Mouse (Mus musculus) cortical plate, adult 2 months (tissue): ENCODE measurements around the gene Afdn. TPM values are rescaled to one million over a fixed set of nuclear protein-coding genes. Genes with fewer than 3 reads are reported as not detected.

Experiments used
- H3K27ac ChIP-seq: fragments of 200-500 bp; 2 replicates; pipeline ENCODE4 v1.5.1; 2012; ENCODE audit warnings: low read length, control low read depth, inconsistent platforms; ENCODE audit not compliant: insufficient read depth
- H3K4me1 ChIP-seq: fragments of 200-500 bp; 2 replicates; pipeline ENCODE4 v1.6.1; 2011; ENCODE audit warnings: low read length; ENCODE audit not compliant: control insufficient read depth, insufficient read depth
- H3K4me3 ChIP-seq: fragments of 200-500 bp; 2 replicates; pipeline ENCODE4 v1.5.1; 2011; ENCODE audit warnings: mild to moderate bottlenecking, low read length, control low read depth; ENCODE audit not compliant: insufficient read depth
- CTCF ChIP-seq: fragments of 200-500 bp; IDR thresholded peaks from 2 replicates; pipeline ENCODE4 v1.5.1; 2011; ENCODE audit warnings: mild to moderate bottlenecking, control low read depth, low read length; ENCODE audit not compliant: insufficient read depth; ENCODE audit errors: extremely low read depth
- POLR2A ChIP-seq: fragments of 200-500 bp; IDR thresholded peaks from 2 replicates; pipeline ENCODE4 v1.6.1; 2011; ENCODE audit warnings: mild to moderate bottlenecking, low read length, control low read depth; ENCODE audit not compliant: insufficient read depth; ENCODE audit errors: extremely low read depth
- polyA plus RNA-seq: library from polyadenylated mRNA; depleted of rRNA; stranded (reverse); fragments of >200 nt; gene quantifications from 2 replicates; pipeline ENCODE4 v1.2.3, GENCODE M21; 2012; rRNA removed

The Afdn gene
- 73.9 and 77.3 TPM in 2 replicates for polyA plus RNA-seq

- TF ChIP-seq POLR2A, result peak; percentile 52; the same call in 1 of the 2 replicates
- no peak for TF ChIP-seq CTCF
- peaks cover 3% of the 10 kb centered on the region; the same call in 1 of the 2 replicates for H3K4me1 ChIP-seq
- peak within 1 kb of the TSS; percentile 99 for H3K4me3 ChIP-seq
- peak within 1 kb of the TSS; percentile 98 for H3K27ac ChIP-seq
These were observed at the start of gene Afdn for GRCm38 (mm10) chr17:13759853-13760627. Gene Afdn (plus strand): TSS chr17:13760539.

- TF ChIP-seq POLR2A (no peak), CTCF (no peak)
- no peak overlapping the region for H3K4me3 ChIP-seq
- H3K4me1 ChIP-seq, result no peaks in the 10 kb centered on the region
- no peak overlapping the region for H3K27ac ChIP-seq
These were observed 49.2 kb upstream of the Afdn start for GRCm38 (mm10) chr17:13711173-13711572.

GRCm38 (mm10) chr17:13712116-13712515, 48.2 kb upstream of the Afdn start:
- TF ChIP-seq POLR2A, result no peak
- TF ChIP-seq CTCF, result no peak
- no peak overlapping the region for H3K4me3 ChIP-seq
- no peaks in the 10 kb centered on the region for H3K4me1 ChIP-seq
- no peak overlapping the region for H3K27ac ChIP-seq

- H3K4me3 ChIP-seq, result no peak overlapping the region
- TF ChIP-seq POLR2A (no peak), CTCF (no peak)
- H3K4me1 ChIP-seq, result no peaks in the 10 kb centered on the region
- no peak overlapping the region for H3K27ac ChIP-seq
These were observed 47.8 kb upstream of the Afdn start for GRCm38 (mm10) chr17:13712518-13712917.

- TF ChIP-seq POLR2A (no peak), CTCF (no peak)
- Histone ChIP-seq H3K4me3 (no peak overlapping the region), H3K4me1 (no peaks in the 10 kb centered on the region), H3K27ac (no peak overlapping the region)
These were observed 46.2 kb upstream of the Afdn start for GRCm38 (mm10) chr17:13714128-13714527.

GRCm38 (mm10) chr17:13714654-13715053, 45.7 kb upstream of the Afdn start:
- Histone ChIP-seq H3K4me1 (no peaks in the 10 kb centered on the region), H3K27ac (no peak overlapping the region), H3K4me3 (no peak overlapping the region)
- TF ChIP-seq POLR2A, result no peak
- TF ChIP-seq CTCF, result no peak

GRCm38 (mm10) chr17:13715511-13715910, 44.8 kb upstream of the Afdn start:
- H3K4me3 ChIP-seq, result no peak overlapping the region
- no peaks in the 10 kb centered on the region for H3K4me1 ChIP-seq
- no peak for TF ChIP-seq POLR2A
- no peak overlapping the region for H3K27ac ChIP-seq

- TF ChIP-seq POLR2A (no peak), CTCF (no peak)
- Histone ChIP-seq H3K27ac (no peak overlapping the region), H3K4me1 (no peaks in the 10 kb centered on the region), H3K4me3 (no peak overlapping the region)
These were observed 44.0 kb upstream of the Afdn start for GRCm38 (mm10) chr17:13716336-13716735.

GRCm38 (mm10) chr17:13717428-13717827, 42.9 kb upstream of the Afdn start:
- no peak overlapping the region for H3K4me3 ChIP-seq
- H3K27ac ChIP-seq, result no peak overlapping the region
- TF ChIP-seq POLR2A, result no peak
- no peak for TF ChIP-seq CTCF

GRCm38 (mm10) chr17:13720187-13720586, 40.2 kb upstream of the Afdn start:
- no peaks in the 10 kb centered on the region for H3K4me1 ChIP-seq
- TF ChIP-seq POLR2A (no peak), CTCF (no peak)

More at GRCm38 (mm10) chr17:13717428-13717827, 42.9 kb upstream of the Afdn start:
- H3K4me1 ChIP-seq, result no peaks in the 10 kb centered on the region

More at GRCm38 (mm10) chr17:13720187-13720586, 40.2 kb upstream of the Afdn start:
- Histone ChIP-seq H3K4me3 (no peak overlapping the region), H3K27ac (no peak overlapping the region)
